Mouse (Mus musculus): ENCODE measurements around the gene Gjd2.

Gjd2 gene

GRCm38 (mm10) chr2:114013295-114013771 is at the start of gene Gjd2:
TSS of gene Gjd2 (minus strand) at chr2:114013619.
- no peak for DNase-seq (ENCODE audit: extremely low read depth, low read depth)

- no peak for DNase-seq (ENCODE audit: extremely low read depth, low read depth)
These were observed 46.7 kb upstream of the Gjd2 start for GRCm38 (mm10) chr2:114060071-114060591.

- no peak for DNase-seq (ENCODE audit: extremely low read depth, low read depth)
These were observed 46.2 kb upstream of the Gjd2 start for GRCm38 (mm10) chr2:114059608-114060007.

GRCm38 (mm10) chr2:114058226-114058796 is 44.9 kb upstream of the Gjd2 start:
- no peak for DNase-seq (ENCODE audit: extremely low read depth, low read depth)

GRCm38 (mm10) chr2:114057303-114057853 is 44.0 kb upstream of the Gjd2 start:
- no peak for DNase-seq (ENCODE audit: extremely low read depth, low read depth)

- no peak for DNase-seq (ENCODE audit: extremely low read depth, low read depth)
These were observed 40.7 kb upstream of the Gjd2 start for GRCm38 (mm10) chr2:114054129-114054528.

GRCm38 (mm10) chr2:114052696-114053598 is 39.5 kb upstream of the Gjd2 start, which contains the start of gene Actc1:
TSS of gene Actc1 (minus strand) at chr2:114053548.
- DNase-seq (ENCODE audit: extremely low read depth, low read depth): no peak

GRCm38 (mm10) chr2:114051871-114052241 is 38.4 kb upstream of the Gjd2 start:
- DNase-seq (ENCODE audit: extremely low read depth, low read depth): no peak

GRCm38 (mm10) chr2:114051111-114051870 is 37.9 kb upstream of the Gjd2 start:
- no peak for DNase-seq (ENCODE audit: extremely low read depth, low read depth)

GRCm38 (mm10) chr2:114050150-114050549 is 36.7 kb upstream of the Gjd2 start:
- no peak for DNase-seq (ENCODE audit: extremely low read depth, low read depth)

- peak; percentile 41 for DNase-seq (ENCODE audit: extremely low read depth, low read depth)
These were observed 36.0 kb upstream of the Gjd2 start for GRCm38 (mm10) chr2:114049372-114049771.

- DNase-seq (ENCODE audit: extremely low read depth, low read depth): no peak
These were observed 34.7 kb upstream of the Gjd2 start for GRCm38 (mm10) chr2:114047960-114048611.

- no peak for DNase-seq (ENCODE audit: extremely low read depth, low read depth)
These were observed 32.8 kb upstream of the Gjd2 start for GRCm38 (mm10) chr2:114046151-114046664.

- DNase-seq (ENCODE audit: extremely low read depth, low read depth): no peak
These were observed 24.5 kb upstream of the Gjd2 start for GRCm38 (mm10) chr2:114037926-114038325.

- no peak for DNase-seq (ENCODE audit: extremely low read depth, low read depth)
These were observed 18.8 kb upstream of the Gjd2 start for GRCm38 (mm10) chr2:114032259-114032658.

GRCm38 (mm10) chr2:114023383-114023782 is 10.0 kb upstream of the Gjd2 start:
- DNase-seq (ENCODE audit: extremely low read depth, low read depth): no peak

GRCm38 (mm10) chr2:114020210-114020563 is 6.8 kb upstream of the Gjd2 start:
- no peak for DNase-seq (ENCODE audit: extremely low read depth, low read depth)

- no peak for DNase-seq (ENCODE audit: extremely low read depth, low read depth)
These were observed 6.2 kb upstream of the Gjd2 start for GRCm38 (mm10) chr2:114019474-114020209.

GRCm38 (mm10) chr2:114018136-114018535 is 4.7 kb upstream of the Gjd2 start:
- no peak for DNase-seq (ENCODE audit: extremely low read depth, low read depth)

- DNase-seq (ENCODE audit: extremely low read depth, low read depth): no peak
These were observed 1.4 kb upstream of the Gjd2 start for GRCm38 (mm10) chr2:114014839-114015238.
